Mouse (Mus musculus): ENCODE results near the gene Tcp11. TPM values are rescaled to one million over a fixed set of nuclear protein-coding genes. Genes with fewer than 3 reads are reported as not detected.

Tcp11 gene
- total RNA-seq, 2 experiments from 2014 or later = 0.09 TPM; not detected in 1

GRCm38 (mm10) chr17:28088718-28089117, 8.3 kb upstream of the Tcp11 start:
- no peak for ATAC-seq (replicated peaks; ENCODE audit: low FRiP score, low TSS enrichment, poor library complexity, severe bottlenecking)

DNA sequence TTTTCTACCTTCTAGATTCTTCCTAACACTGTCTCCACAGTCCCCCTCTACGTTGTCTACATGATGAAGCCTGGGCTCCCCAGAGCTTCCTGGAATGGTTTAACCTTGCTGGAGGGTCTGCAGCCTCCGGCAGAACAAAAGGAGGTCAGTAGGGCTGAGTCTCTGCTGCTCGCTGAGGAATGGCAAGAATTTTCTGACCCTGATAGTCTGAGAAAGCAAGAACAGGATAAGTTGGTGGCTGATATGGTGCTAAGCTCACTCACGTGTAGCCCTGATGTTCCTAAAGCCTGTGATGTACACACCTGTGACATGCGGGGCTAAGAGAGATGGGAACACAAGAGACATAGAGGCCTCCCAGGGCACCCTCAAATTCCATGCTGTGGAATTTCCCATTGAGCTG, 7.0 kb upstream of the Tcp11 start:
- ATAC-seq (replicated peaks; ENCODE audit: low FRiP score, low TSS enrichment, poor library complexity, severe bottlenecking) = no peak

GRCm38 (mm10) chr17:28084964-28085363, 4.5 kb upstream of the Tcp11 start:
- ATAC-seq (replicated peaks; ENCODE audit: low FRiP score, low TSS enrichment, poor library complexity, severe bottlenecking) = peak; percentile 79

DNA sequence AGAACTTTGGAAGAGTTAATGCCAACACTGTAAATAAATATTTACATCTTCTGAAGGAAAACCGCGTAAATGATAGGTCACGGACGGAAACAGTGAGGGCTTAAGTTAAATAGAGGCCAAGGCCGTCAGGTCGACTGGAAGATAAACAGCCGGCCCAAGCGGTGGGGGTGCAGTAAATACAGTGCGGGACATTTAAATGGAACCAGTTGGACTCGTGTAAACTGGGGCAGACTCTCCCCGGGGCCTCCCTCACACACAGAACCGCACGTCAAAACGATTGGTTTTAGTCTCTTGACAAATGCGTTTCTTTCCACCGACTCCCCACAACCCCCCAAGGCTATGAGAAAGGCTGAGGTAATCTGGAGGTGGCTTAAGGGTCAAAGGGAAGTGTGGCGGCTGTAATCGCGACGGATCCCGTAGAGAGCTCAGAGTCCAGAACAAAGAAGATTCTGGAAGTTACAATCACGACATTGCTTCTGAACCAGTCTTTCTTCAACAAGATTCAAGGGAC, 4.0 kb upstream of the Tcp11 start:
- ATAC-seq (replicated peaks; ENCODE audit: low FRiP score, low TSS enrichment, poor library complexity, severe bottlenecking) = no peak

GRCm38 (mm10) chr17:28082863-28083262, 2.4 kb upstream of the Tcp11 start:
- ATAC-seq (replicated peaks; ENCODE audit: low FRiP score, low TSS enrichment, poor library complexity, severe bottlenecking) = no peak

GRCm38 (mm10) chr17:28081856-28082255, 1.4 kb upstream of the Tcp11 start:
- no peak for ATAC-seq (replicated peaks; ENCODE audit: low FRiP score, low TSS enrichment, poor library complexity, severe bottlenecking)

DNA sequence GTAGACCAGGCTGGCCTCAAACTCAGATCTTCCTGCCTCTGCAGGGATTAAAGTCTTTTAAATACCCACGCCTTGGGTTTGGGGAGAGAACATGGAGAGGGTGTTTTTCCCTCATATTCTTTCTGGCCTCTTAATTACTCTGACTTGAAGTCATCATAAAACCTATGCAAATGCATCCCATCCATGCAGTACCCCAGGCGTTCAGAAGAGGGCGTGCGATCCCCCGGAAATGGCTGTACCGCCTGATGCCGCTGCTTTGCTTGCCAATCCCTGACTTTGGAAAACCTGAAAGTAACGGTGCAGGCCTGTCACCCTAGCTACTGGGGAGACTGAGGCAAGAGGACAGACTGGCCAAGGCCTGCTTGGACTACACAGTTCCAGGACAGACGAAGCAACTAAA, 946 bp upstream of the Tcp11 start:
- no peak for ATAC-seq (replicated peaks; ENCODE audit: low FRiP score, low TSS enrichment, poor library complexity, severe bottlenecking)

- no peak for ATAC-seq (replicated peaks; ENCODE audit: low FRiP score, low TSS enrichment, poor library complexity, severe bottlenecking)
These were observed 352 bp upstream of the Tcp11 start for GRCm38 (mm10) chr17:28080817-28081165.

DNA sequence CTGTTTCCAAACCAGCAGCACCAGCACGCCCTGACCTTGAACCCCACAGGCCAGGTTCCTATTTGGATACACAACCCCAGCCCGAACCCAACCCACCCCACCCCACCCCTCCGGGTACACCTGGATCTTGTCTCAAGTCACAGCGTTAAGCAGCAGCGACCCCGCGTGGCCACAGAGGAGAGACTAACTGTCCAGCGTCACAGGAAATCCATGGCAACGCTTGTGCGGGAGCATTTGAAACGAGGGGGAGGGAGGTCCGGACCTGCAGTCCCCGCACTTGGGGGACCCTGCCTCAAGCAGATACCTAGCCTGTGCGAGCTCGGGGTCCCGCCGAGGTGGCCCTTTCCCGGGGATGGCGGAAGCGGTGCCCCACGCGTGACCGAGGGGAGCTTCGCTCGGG, 821 bp downstream of the Tcp11 start:
- ATAC-seq (replicated peaks; ENCODE audit: low FRiP score, low TSS enrichment, poor library complexity, severe bottlenecking) = 0 out of 2 replicates have a peak, but pooled peaks have one; percentile 56

GRCm38 (mm10) chr17:28078028-28078427, 2.4 kb downstream of the Tcp11 start:
- no peak for ATAC-seq (replicated peaks; ENCODE audit: low FRiP score, low TSS enrichment, poor library complexity, severe bottlenecking)

DNA sequence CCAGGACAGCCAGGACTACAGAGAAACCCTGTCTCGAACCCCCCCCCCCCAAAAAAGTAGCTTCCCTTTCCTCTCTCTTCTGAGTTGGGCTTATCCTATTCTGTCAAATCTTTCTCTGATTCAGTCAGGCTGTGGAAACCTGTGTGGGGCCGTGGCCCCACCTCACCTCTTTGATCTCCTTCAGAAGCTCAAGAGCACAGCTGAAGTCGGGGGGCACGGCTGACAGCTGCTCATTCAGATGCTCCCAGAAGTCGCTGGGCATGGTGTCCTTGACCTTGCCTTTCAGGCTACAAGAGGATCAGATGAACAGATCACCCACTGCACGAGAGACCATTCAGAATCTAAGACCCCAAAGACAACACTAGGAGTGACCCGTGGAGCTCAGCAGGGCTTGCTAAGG, 6.0 kb downstream of the Tcp11 start:
- no peak for ATAC-seq (replicated peaks; ENCODE audit: low FRiP score, low TSS enrichment, poor library complexity, severe bottlenecking)

DNA sequence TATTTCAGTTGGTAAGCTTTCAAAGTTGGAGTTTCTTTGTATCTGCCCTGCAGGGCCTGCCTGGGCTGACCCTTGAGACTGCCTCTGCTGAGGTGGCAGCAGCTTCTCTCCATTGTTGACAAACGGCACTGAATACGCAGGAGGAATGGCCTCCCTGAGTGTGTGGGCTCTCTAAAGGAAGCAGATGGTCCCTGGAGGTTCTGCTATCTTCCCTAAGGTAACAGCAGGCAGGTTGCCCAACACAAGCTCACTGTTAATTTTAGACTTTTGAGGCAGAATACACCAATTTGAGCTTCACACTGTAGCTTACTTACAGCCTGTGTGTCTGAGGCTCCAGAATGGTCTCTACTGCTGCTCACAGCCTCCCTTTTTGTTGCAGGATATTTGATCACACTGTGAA, 7.7 kb downstream of the Tcp11 start:
- no peak for ATAC-seq (replicated peaks; ENCODE audit: low FRiP score, low TSS enrichment, poor library complexity, severe bottlenecking)

- ATAC-seq (replicated peaks; ENCODE audit: low FRiP score, low TSS enrichment, poor library complexity, severe bottlenecking) = no peak
These were observed 10.2 kb downstream of the Tcp11 start for GRCm38 (mm10) chr17:28070256-28070655.

GRCm38 (mm10) chr17:28069446-28069845, 11.0 kb downstream of the Tcp11 start:
- ATAC-seq (replicated peaks; ENCODE audit: low FRiP score, low TSS enrichment, poor library complexity, severe bottlenecking) = no peak

- no peak for ATAC-seq (replicated peaks; ENCODE audit: low FRiP score, low TSS enrichment, poor library complexity, severe bottlenecking)
These were observed 13.1 kb downstream of the Tcp11 start for GRCm38 (mm10) chr17:28067303-28067702.

DNA sequence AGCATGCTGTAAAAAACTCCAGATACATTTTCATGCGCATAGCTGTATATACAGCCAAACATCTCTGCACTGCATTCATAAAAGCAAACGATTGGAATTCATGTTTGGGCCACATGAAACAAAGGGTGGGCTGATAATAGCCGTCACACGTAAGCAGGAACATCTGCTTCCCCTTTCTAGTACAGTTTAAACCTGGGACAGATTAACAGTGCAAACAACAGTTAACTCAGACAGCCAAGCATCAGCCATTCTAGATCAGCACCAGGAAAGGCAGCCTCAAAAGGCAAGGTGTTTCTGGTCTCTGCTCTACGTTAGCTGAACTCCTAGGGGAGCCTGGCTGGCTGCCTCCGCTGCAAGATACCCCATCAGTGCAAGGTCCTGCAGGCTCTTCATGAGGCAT, 17.3 kb downstream of the Tcp11 start:
- no peak for ATAC-seq (replicated peaks; ENCODE audit: low FRiP score, low TSS enrichment, poor library complexity, severe bottlenecking)

- no peak for ATAC-seq (replicated peaks; ENCODE audit: low FRiP score, low TSS enrichment, poor library complexity, severe bottlenecking)
These were observed 17.7 kb downstream of the Tcp11 start for GRCm38 (mm10) chr17:28062710-28063109.

DNA sequence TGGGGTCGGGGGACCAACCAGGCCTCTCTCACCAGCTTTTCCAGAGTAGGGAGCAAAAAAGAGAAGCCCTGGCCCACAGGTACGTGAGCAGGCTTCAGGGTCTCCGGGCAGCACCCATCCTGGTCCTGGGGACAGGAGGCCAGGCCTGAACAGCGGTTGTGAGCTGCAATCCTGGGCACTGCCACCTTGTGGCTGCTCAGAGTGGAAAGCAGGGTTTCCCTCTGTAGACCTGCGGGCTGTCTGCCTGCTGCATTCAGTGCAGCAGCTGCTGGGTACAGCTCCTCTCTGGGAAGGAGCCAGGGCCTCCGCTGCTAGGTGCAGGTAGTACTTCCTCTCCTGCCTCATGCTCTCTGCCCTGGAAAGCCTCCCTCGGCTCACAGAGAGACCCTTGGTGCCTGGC, 19.0 kb downstream of the Tcp11 start:
- ATAC-seq (replicated peaks; ENCODE audit: low FRiP score, low TSS enrichment, poor library complexity, severe bottlenecking) = 0 out of 2 replicates have a peak, but pooled peaks have one; percentile 34

- no peak for ATAC-seq (replicated peaks; ENCODE audit: low FRiP score, low TSS enrichment, poor library complexity, severe bottlenecking)
These were observed 19.8 kb downstream of the Tcp11 start for GRCm38 (mm10) chr17:28060681-28061080.

- ATAC-seq (replicated peaks; ENCODE audit: low FRiP score, low TSS enrichment, poor library complexity, severe bottlenecking) = no peak
These were observed 22.1 kb downstream of the Tcp11 start for GRCm38 (mm10) chr17:28058346-28058745.

- no peak for ATAC-seq (replicated peaks; ENCODE audit: low FRiP score, low TSS enrichment, poor library complexity, severe bottlenecking)
These were observed 28.1 kb downstream of the Tcp11 start for GRCm38 (mm10) chr17:28052293-28052863.

DNA sequence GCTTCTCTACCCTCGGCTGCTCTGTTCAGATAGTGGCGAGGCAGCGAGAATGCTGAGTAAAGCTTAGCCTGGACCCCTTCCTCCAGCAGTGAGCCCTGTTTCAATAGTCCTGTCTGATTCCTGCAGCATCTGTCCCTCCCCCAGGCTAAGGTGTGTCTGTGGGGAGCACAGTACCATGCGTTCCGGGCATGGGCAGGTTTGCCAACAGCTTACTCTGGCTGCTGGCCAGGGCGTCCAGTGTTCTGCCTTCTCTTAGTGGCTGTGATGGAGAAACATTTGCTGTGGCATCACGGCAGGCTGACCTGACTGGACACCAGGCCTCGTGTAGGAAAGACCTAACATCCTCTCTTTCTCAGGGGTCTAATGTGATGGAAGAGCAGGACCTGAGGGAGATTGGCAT, 30.2 kb downstream of the Tcp11 start:
- no peak for ATAC-seq (replicated peaks; ENCODE audit: low FRiP score, low TSS enrichment, poor library complexity, severe bottlenecking)
